Mouse (Mus musculus) embryo, embryonic 11.5 days (tissue): Measurements from ENCODE around the gene Th.

Experiments used
- DNase-seq: peaks from one replicate; pipeline ENCODE4 v3.0.0-alpha.2; 2012; ENCODE audit warnings: low read depth, low spot score

The Th gene

GRCm38 (mm10) chr7:142901774-142902173 lies 29.2 kb downstream of the Th start:
- DNase-seq = no peak

- DNase-seq = no peak
Observed at GRCm38 (mm10) chr7:142899872-142900271, 31.1 kb downstream of the Th start.

DNA sequence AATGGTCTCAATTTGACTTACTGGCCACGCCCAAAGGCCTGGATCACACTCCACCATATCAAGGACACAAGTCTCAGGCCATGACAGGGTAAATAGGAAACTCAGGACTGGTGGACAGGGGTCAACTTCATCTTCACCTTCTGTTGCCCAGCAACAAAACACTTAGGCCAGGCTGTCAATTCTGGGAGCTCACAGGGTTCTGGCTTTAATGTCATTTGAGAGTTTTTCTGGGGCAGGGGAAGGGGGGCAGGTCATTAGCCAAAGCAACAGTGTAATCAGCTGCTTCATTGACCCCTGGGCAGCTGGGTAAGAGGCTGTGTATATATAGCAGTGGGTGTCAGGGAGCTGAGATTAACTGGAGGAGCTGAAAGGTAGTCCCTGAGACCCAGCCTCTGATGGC lies 33.5 kb downstream of the Th start:
- DNase-seq = no peak

DNA sequence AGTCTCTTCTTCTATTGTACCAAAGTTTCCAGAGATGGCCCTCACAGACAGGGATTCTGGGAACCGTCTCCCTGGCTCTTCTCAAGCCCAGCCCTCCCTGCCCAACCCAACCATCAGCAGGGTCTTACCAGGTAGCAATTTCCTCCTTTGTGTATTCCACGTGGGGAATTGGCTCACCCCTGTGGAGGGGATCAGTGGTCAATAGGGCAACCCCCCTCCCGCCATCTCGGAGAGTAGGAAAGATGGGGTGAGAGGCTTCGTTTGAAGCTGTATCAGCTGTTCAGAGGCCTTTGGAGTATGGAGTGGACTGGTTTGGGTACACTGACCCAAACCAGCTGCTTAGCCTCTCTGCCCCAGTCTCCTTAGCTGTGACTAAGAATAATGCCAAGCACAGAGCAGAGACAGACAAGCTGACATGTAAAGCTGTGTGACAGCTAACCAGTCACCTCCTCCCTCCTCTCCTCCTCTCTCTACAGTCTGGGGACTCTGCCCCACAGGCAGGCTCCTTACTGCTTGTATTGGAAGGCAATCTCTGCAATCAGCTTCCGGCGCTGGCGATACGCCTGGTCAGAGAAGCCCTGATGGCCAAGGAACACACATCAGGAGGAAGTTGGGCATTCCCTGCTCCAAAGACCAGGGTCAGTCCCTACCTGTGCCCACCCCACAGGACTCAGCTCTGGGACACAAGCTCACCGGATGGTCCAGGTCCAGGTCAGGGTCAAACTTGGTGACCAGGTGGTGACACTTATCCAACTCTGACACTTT lies 34.8 kb downstream of the Th start:
- DNase-seq = no peak

- DNase-seq = no peak
Observed at GRCm38 (mm10) chr7:142895223-142895840, 35.6 kb downstream of the Th start.

DNA sequence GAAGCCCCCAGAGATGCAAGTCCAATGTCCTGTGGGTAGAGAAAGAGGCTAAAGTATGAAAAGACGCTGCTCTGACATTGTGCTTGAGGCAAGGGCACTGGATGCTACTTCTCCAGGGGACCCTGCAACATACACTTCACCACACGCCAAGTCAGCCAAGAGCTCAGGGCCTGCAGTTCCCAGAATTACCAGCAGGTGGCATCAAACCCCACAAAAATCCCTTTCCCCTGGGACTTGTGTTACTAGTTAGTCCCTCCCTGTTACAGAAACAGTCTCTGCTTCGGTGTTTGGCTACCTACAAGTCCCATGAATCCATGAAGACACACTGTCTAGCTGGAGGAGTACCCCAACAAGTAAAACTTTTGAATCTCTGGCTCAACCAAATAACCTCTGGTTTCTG lies 36.3 kb downstream of the Th start:
- DNase-seq = peak; percentile 80

GRCm38 (mm10) chr7:142893721-142894639 lies 36.9 kb downstream of the Th start:
- DNase-seq = no peak

GRCm38 (mm10) chr7:142893296-142893695 lies 37.6 kb downstream of the Th start:
- DNase-seq = no peak

GRCm38 (mm10) chr7:142869419-142870163 lies 61.3 kb downstream of the Th start:
- DNase-seq = peak; percentile 5

- peak; percentile 22 for DNase-seq
Observed at GRCm38 (mm10) chr7:142850681-142851080, 80.2 kb downstream of the Th start.
